Mouse (Mus musculus) telencephalon, adult 2 months (tissue): Measurements from ENCODE around the gene Pbld1.
"Not testable (repeated sequence)": the region's sequence is repeated elsewhere in the genome, so short reads cannot be mapped to it uniquely, and the experiment has no call there.

ENCODE experiments used
- DNase-seq: peaks from one replicate; pipeline ENCODE4 v3.0.0-alpha.2; 2011; ENCODE audit warnings: low read depth, low spot score

The Pbld1 gene

DNA sequence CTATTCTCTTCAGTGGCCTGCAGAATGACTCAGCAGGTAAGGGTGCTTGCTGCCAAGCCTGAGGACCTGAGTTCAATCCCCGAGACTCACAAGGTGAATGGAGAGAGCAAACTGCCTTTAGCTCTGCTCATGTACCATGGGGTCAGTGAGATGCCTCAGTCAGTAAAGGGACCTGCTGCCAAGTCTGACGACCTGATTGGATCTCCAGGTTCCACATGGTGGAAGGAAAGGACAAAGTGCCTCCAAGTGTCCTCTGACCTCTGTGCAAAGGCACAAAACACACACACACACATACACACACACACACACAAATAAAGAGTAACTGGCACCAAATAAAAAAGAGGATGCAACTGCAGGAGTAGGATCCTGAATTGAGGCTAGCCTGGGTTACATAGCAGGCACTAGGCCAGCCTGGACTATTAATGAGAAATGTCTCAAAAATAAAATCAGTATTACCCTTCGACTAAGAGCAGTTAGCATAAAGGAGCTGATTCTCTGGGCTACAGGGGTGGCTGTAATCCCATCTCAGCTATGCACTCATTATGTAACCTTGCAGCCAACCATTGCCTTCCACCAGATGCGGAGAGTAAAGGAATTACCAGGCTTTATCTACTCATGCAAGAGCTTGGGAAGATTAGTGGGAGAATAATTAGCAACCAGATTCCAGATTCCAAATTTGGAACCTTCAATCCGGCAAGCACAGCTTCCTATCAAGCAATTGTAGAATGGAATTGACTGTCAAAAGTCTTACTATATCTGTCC lies 19.9 kb upstream of the Pbld1 start:
- DNase-seq, result no peak

GRCm38 (mm10) chr10:63043154-63043553 lies 16.8 kb upstream of the Pbld1 start:
- no peak for DNase-seq

GRCm38 (mm10) chr10:63047751-63048150 lies 12.2 kb upstream of the Pbld1 start:
- DNase-seq, result no peak

GRCm38 (mm10) chr10:63049106-63049505 lies 10.9 kb upstream of the Pbld1 start:
- DNase-seq, result no peak

DNA sequence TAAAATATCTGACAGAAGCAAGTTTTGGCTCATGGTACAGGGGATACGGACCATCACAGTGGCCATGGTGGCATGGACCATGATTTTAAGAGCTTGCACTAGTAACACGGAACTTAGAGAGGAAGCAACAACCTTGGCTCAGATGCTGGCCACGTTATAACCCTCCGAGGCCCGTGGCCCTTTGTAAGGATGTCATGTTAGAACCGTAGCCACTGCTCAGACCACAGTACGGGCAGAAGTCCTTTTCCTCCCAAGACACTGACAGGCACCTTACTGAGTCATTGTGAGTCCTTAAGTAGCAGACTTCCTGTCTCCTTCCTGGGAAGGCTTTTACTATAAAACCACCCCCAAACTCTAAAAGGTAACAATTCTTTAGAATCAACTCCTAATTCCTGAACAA lies 8.7 kb upstream of the Pbld1 start:
- DNase-seq, result no peak

GRCm38 (mm10) chr10:63052011-63052410 lies 8.0 kb upstream of the Pbld1 start:
- no peak for DNase-seq

DNA sequence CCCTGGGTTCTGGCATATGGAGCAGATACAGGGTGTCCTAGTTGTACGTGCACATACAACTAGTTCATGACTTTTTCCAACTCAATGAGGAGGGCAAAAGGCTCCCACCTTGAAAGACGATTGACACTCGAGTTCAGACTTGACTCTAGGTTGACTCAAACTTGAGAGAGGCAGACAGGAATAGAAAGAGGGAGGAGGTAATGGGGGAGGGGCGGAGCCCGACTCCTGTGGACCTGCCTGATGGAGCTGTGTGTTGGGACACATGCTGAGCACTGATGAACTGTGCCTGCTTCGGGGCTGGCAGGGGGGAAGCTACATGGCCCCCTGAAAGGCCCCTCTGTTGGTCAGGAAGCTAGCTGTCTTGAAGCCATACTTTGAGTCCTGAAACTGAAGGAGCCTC lies 7.0 kb upstream of the Pbld1 start:
- no peak for DNase-seq

- DNase-seq, result not testable (repeated sequence)
Observed at GRCm38 (mm10) chr10:63054071-63054470, 5.9 kb upstream of the Pbld1 start.

DNA sequence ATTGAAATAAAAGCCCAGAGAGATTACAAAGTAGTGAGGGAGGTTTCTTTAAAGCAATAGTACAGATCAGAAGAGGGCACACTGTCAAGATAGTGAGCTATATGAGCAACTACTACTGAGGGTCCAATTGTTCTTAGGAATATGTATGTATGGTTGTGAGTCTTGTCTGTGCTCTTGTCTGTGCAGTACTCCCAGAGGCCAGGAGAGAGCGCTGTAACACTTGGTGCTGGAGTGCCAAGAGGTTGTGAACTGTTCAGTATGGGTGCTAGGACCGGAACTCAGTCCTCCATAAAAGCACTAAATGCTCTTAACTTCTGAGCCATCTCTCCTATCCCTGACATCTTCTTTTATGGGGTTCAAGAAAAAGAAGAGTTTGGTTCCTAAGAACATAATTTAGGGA lies 5.4 kb upstream of the Pbld1 start:
- no peak for DNase-seq

GRCm38 (mm10) chr10:63056966-63057750 lies 2.8 kb upstream of the Pbld1 start:
- no peak for DNase-seq

DNA sequence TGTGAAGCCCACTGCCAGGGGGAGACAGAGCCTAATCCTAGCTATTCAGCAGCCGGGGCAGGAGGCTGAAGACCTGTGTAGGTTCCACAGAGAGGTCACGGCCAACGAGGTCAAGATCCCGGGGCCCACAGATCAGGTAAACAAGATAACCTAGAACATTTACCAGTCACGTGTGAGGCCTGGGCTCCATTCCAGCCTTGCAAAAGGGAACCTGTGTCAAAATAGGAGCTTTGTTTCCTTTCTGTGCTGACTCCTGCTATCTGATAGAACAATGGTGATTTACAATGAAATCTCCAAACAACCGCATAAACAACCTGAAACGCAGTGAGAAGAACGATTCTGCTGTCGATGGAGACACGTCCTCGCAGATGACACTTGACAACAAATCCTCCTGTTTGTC lies 444 bp downstream of the Pbld1 start:
- DNase-seq, result no peak

DNA sequence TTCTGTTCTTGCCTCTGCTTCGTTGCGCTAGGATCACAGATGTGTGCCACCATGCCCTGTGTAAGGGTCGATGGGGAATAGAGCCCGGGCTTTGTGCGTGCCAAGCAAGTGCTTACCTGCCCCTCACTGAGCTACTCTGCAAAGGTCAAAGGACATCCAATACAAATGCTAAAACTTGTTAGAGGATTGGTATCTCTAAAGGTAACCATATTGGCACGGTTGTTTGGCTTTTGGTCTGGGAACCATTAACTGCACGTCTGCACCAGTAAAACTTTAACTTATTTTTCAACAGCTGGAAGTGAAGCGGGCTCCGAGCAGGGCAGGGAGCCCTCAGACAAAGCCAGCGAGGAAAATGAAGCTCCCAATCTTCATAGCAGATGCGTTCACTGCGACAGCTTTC lies 1.3 kb downstream of the Pbld1 start:
- DNase-seq, result no peak

GRCm38 (mm10) chr10:63062696-63063095 lies 2.7 kb downstream of the Pbld1 start:
- no peak for DNase-seq

DNA sequence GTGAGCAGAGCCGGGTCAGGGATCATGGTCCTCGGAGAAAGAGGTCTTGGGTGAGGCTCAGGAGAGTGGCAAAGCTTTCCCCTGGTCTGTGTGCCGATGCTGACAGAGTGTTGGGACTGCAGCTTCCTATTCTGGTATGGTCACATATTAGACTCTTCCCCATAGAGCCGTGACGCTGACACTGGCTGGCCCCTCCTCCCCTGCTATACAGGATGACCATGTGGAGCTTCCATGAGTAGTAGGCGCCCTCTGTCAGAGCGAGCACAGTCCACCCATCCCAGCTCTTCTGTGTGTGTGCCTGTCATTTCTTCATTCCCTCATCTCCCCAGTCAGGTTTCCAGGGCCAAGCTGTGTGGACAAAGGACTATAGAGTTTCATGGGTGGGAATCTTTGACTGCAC lies 3.4 kb downstream of the Pbld1 start:
- DNase-seq, result no peak

- no peak for DNase-seq
Observed at GRCm38 (mm10) chr10:63064516-63064915, 4.6 kb downstream of the Pbld1 start.

GRCm38 (mm10) chr10:63065561-63065960 lies 5.6 kb downstream of the Pbld1 start:
- no peak for DNase-seq

- peak; percentile 48 for DNase-seq
Observed at GRCm38 (mm10) chr10:63065988-63066387, 6.0 kb downstream of the Pbld1 start.

DNA sequence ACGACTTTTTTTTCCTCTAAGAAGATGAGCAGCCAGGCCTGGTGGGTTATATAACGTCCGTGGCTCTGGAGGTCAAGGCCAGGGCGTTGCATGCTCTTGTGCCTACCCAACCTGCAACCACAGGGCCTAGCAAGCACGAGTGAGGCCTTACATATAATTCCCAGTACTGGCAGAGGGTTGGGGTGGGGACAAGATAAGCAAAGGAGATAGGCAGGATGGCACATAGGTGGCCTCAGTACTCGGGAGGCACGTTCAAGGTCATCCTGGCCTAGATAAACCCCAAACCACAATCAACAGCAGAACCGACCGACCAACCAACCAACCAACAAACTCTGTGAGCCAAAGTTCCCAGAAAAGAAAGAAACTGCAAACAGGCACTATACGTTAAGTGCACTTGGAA lies 26.3 kb downstream of the Pbld1 start:
- DNase-seq, result no peak

DNA sequence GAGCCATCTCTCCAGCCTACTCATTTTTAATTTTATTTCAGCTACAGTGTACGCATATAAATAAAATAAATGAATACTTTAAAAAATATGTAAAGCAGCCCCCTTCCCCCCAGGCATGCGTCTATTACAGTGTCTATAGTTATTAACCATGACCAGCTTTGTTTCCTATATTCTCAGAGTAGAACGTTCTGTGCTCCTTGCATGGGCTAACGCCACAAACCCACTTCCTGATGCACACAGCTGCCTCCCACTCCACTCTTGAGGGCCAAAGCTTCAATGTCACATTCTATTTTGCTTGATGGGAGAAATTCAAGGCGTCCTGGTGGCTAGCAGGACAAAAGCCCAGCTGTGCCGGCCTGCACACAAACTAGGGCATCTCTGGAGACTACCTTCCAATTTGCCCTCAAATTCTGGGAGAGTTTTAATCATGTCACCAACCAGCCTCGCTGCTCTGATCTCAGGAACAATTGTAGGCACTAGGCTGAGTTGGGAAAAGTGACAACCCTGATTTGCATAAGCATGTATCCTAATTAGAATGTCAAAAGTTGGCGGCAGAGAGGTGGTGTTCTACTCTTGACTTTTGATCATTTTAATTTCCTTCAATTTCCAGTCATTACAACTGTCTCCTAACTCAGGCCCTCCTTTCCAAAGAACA lies 29.3 kb downstream of the Pbld1 start:
- DNase-seq, result no peak

GRCm38 (mm10) chr10:63089758-63090571 lies 30.0 kb downstream of the Pbld1 start:
- DNase-seq, result peak; percentile 9

DNA sequence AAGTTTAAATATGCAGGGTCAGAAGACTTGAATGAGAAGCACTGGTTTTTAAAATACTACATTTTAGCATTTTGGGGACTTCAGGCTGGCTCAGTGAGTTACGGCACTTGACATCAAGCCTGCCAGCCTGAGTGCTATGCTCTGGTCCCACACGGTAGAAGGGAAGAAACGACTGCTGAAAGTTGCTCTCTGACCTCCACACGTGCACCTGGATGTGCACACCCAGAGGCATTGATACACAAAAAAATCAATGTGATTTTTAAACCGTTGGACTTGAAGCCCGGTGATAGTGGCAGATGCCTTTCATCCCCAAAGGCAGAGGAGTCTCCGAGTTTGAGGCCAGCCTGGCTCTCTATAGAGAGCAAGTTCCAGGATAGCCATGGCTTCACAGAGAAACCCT lies 32.0 kb downstream of the Pbld1 start:
- DNase-seq, result no peak
